Mouse (Mus musculus) cerebellum, adult (tissue): ENCODE measurements around the gene Fam19a1.

ENCODE experiments used
- ATAC-seq: cut with Nextera tagmentation; 2 replicates; pipeline ENCODE4 v1.9.2; 2017; ENCODE audit warnings: mild to moderate bottlenecking, moderate library complexity, mixed read lengths; ENCODE audit not compliant: insufficient number of reproducible peaks, low FRiP score, low TSS enrichment

Gene Fam19a1

GRCm38 (mm10) chr6:96252001-96252400 is 139.0 kb downstream of the Fam19a1 start:
- ATAC-seq, result no peak

GRCm38 (mm10) chr6:96254815-96255214 is 141.9 kb downstream of the Fam19a1 start:
- no peak for ATAC-seq

- no peak for ATAC-seq
Measured at GRCm38 (mm10) chr6:96258651-96259050, 145.7 kb downstream of the Fam19a1 start.

- ATAC-seq, result no peak
Measured at GRCm38 (mm10) chr6:96266456-96266855, 153.5 kb downstream of the Fam19a1 start.

GRCm38 (mm10) chr6:96268788-96269187 is 155.8 kb downstream of the Fam19a1 start:
- no peak for ATAC-seq

- ATAC-seq, result no peak
Measured at GRCm38 (mm10) chr6:96270436-96270835, 157.5 kb downstream of the Fam19a1 start.

GRCm38 (mm10) chr6:96283731-96284130 is 170.8 kb downstream of the Fam19a1 start:
- ATAC-seq, result no peak

- ATAC-seq, result no peak
Measured at GRCm38 (mm10) chr6:96284590-96284989, 171.6 kb downstream of the Fam19a1 start.

GRCm38 (mm10) chr6:96286276-96286675 is 173.3 kb downstream of the Fam19a1 start:
- no peak for ATAC-seq

GRCm38 (mm10) chr6:96287377-96287776 is 174.4 kb downstream of the Fam19a1 start:
- no peak for ATAC-seq

GRCm38 (mm10) chr6:96289672-96290071 is 176.7 kb downstream of the Fam19a1 start:
- ATAC-seq, result no peak

- ATAC-seq, result no peak
Measured at GRCm38 (mm10) chr6:96347491-96347890, 234.5 kb downstream of the Fam19a1 start.

GRCm38 (mm10) chr6:96349446-96350025 is 236.6 kb downstream of the Fam19a1 start:
- no peak for ATAC-seq

- no peak for ATAC-seq
Measured at GRCm38 (mm10) chr6:96369544-96369943, 256.6 kb downstream of the Fam19a1 start.

- ATAC-seq, result no peak
Measured at GRCm38 (mm10) chr6:96372848-96373247, 259.9 kb downstream of the Fam19a1 start.

- ATAC-seq, result no peak
Measured at GRCm38 (mm10) chr6:96373274-96373673, 260.3 kb downstream of the Fam19a1 start.

- ATAC-seq, result no peak
Measured at GRCm38 (mm10) chr6:96376773-96377172, 263.8 kb downstream of the Fam19a1 start.

- no peak for ATAC-seq
Measured at GRCm38 (mm10) chr6:96379229-96379628, 266.3 kb downstream of the Fam19a1 start.

- ATAC-seq, result no peak
Measured at GRCm38 (mm10) chr6:96384441-96384840, 271.5 kb downstream of the Fam19a1 start.

- no peak for ATAC-seq
Measured at GRCm38 (mm10) chr6:96418866-96419265, 305.9 kb downstream of the Fam19a1 start.

GRCm38 (mm10) chr6:96419704-96420382 is 306.9 kb downstream of the Fam19a1 start:
- ATAC-seq, result no peak

- no peak for ATAC-seq
Measured at GRCm38 (mm10) chr6:96420515-96420914, 307.6 kb downstream of the Fam19a1 start.
